Mouse (Mus musculus) 3134 (cell line): ENCODE measurements around the gene Fam53a.

Experiments
- DNase-seq: peaks from one replicate; pipeline ENCODE4 v3.0.0-alpha.2; 2011; ENCODE audit warnings: low spot score; ENCODE audit not compliant: insufficient read length; ENCODE audit errors: extremely low read depth

Gene Fam53a

DNA sequence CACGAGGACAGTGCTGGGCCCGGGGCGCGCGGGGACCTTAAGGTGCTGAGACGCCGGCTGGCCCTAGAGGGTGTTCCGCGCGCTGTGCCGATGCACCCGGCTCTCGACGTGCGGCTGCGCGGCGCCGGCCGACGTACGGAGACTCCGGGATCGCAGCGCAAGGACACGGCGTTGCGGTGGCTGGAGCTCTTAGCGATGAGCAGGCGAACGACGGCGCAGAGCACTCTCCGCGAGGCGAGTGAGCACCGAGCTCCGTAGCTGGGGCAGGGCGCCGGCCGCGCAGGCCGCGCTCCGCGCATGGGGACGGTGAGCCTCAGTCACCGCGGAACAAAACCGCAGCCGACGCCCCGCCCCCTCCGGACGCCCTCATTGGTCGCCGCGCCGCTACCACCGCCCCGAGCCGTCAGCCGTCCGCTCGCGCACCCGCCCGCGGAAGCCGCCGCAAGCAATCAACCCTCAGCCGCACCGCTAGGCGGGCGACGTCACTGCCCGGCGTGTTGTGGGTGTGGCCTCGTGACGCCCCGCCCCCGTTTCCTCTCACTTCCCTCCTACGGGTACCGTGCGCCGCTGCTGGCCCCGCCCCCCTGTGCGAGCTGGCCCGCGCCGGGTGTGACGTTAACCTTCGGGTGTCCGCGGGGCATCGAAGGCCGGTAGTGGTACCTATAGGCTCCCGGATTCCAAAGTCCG, at the start of gene Fam53a, which contains the start of gene Gm9903:
Gene Fam53a, minus strand, starts transcription at position 335 of the 687 bp plus-strand sequence.
Gene Gm9903, plus strand, starts transcription at position 625 of the 687 bp plus-strand sequence.
- DNase-seq, result peak; percentile 96

- DNase-seq, result no peak
Observed at GRCm38 (mm10) chr5:33678244-33678643, 48.8 kb upstream of the Fam53a start.

GRCm38 (mm10) chr5:33675964-33676363, 46.5 kb upstream of the Fam53a start:
- DNase-seq, result no peak

- peak; percentile 20 for DNase-seq
Observed at GRCm38 (mm10) chr5:33674439-33674838, 45.0 kb upstream of the Fam53a start.

GRCm38 (mm10) chr5:33671659-33672058, 42.2 kb upstream of the Fam53a start:
- DNase-seq, result no peak

DNA sequence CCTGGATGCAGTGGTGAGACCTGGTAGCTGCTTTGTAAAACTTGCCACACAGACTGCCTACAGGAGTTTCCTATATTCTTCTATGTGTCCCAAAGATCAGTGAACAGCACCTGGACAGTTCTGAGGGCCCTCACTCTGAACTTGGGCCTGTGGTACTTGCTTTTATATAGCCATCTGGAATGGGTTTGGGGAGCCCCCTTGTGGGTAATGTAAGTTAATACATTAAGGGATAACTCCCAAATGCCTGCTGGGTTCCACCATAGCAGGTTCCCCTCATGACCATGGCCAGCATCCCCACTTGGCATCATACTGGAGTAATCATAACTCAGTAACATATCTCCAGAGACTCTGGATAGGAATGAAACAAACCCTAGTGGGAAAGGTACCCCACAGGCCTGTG, 38.8 kb upstream of the Fam53a start:
- no peak for DNase-seq

- no peak for DNase-seq
Observed at GRCm38 (mm10) chr5:33658664-33659050, 29.2 kb upstream of the Fam53a start.

GRCm38 (mm10) chr5:33657787-33658663, 28.6 kb upstream of the Fam53a start, which contains the start of the genes Tacc3 and Tmem129:
Gene Tacc3 (plus strand): TSS chr5:33658128.
Gene Tmem129 (minus strand): TSS chr5:33658416.
- peak; percentile 94 for DNase-seq

GRCm38 (mm10) chr5:33657251-33657786, 27.9 kb upstream of the Fam53a start:
- DNase-seq, result no peak

DNA sequence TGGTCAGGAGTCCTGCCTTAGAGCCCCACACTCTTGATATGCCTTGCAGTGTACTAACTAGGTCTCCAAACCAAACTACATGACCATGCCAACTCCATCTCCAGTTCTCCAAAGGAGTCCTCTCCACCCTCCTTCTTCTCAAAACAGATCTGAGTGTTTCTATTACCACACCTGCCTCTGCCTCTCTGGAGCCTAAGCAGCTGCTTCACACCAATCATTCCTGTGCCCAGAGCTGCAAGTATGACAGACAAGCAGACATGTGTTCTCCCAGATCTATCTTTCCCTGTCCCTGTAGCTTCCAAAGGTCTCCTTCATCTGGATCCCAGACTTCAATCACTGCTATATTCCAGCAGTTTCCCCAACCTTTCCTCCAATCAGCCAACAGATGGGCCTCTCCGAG, 27.3 kb upstream of the Fam53a start:
- no peak for DNase-seq

GRCm38 (mm10) chr5:33655251-33655840, 25.9 kb upstream of the Fam53a start:
- DNase-seq, result no peak

DNA sequence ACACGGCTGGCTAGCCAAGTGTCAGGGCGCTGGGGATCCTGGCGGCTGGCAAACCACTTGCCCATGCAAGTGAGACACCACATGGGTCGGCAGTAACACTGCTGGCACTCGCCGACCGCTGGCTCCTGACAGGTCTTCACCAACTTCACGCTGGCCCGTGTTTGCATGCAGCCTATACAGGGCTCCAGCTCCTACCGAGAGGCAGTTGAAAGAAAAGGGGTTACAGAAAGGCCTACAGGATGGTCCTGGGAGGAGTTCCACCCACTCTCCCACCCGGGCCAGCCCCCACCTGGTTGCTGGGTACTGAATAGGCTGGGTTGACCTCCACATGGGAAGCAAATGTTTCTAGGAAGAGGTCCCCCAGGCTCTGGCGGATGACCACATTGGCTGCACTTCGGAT, 25.0 kb upstream of the Fam53a start:
- DNase-seq, result no peak

DNA sequence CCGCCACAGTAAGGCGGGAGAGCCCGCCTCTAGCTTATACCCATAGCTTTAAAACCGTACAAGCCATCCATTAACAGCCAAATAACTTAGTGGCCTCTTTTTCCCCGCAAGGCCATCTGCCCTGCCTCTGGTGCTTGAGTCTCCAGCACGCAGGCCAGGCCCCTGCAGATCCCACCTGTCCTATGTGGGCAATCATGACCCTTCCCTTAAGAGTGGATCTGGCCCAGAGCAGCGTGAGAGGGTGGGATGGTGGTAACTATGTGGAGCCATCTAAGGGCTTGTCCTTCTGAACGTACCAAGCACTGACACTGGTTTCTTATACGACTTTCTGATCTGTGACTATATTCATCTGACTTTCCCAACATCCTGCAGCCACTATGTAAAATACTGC, 23.3 kb upstream of the Fam53a start:
- DNase-seq, result no peak

GRCm38 (mm10) chr5:33651921-33652782, 22.7 kb upstream of the Fam53a start, which contains the start of gene Slbp:
Gene Slbp (minus strand): TSS chr5:33652574.
- peak; percentile 98 for DNase-seq

GRCm38 (mm10) chr5:33651541-33651920, 22.1 kb upstream of the Fam53a start:
- no peak for DNase-seq

DNA sequence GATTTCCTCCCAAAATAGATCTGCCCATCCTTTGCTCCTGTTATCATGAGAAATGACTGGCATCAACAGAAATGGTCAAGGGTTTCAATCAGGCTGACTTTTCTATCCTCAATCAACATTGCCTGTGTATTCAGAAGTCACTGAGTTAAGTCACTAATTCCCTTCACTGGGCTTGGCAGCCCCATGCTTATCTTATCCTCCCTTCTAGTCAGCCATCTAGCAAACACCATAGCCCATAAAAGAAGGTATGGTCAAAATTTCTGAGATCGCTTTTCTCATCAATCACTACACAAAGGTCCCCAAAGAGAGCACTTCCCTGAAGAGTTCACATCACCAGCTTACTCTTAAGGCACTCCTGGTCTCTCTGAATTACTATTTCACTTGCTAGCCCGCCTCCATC, 21.6 kb upstream of the Fam53a start:
- no peak for DNase-seq

- no peak for DNase-seq
Observed at GRCm38 (mm10) chr5:33640652-33641051, 11.2 kb upstream of the Fam53a start.

DNA sequence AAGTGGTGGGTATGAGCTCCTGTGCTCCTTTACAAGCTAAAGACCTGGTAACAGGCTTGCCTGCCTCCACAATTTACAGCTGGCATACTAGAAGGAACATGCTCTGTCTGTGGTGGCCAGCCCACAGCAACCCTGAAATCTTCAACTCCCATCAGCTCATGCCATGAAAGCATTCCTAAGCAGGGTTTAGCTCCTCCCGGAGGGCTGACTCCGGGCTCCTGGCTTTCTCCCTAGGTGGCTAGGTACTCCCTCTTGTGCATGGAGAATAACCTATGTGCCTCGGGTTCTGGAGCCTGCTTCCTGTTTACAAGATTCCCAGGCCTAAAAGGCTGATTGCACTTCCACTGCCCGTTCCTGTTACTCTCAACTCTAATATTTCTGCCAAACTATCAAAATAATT, 9.4 kb upstream of the Fam53a start:
- no peak for DNase-seq

- DNase-seq, result no peak
Observed at GRCm38 (mm10) chr5:33637606-33638350, 8.3 kb upstream of the Fam53a start.
